Mouse (Mus musculus) liver, adult 10 weeks (tissue): ENCODE measurements around the gene Zfp869. TPM values are rescaled to one million over a fixed set of nuclear protein-coding genes. Genes with fewer than 3 reads are reported as not detected.

ENCODE experiments used
- polyA plus RNA-seq: library from polyadenylated mRNA; stranded (reverse); fragments of 350-450 nt; fragmentation: Illumina TruSeq; extraction: RNeasy Lipid Tissue Mini Kit (QIAGEN cat#74804); gene quantifications from one replicate; pipeline ENCODE4 v1.2.3, GENCODE M21; 2014; ENCODE audit warnings: low read depth, low replicate concordance

Gene Zfp869
- 29.0 TPM for polyA plus RNA-seq

GRCm38 (mm10) chr8:69710624-69711023 is at the start of gene Zfp869:
Gene Zfp869, minus strand, starts transcription at chr8:69710724.

GRCm38 (mm10) chr8:69749544-69750454 is 39.3 kb upstream of the Zfp869 start, which contains the start of gene Zfp963:
Gene Zfp963, minus strand, starts transcription at chr8:69749970.

Other genes with a start within 250 kb of the Zfp869 start
- not detected for gene Gm7697, start 187.7 kb downstream of the Zfp869 start, polyA plus RNA-seq
- 17.1 TPM for gene Zfp868, start 85.2 kb downstream of the Zfp869 start, polyA plus RNA-seq
- 3.2 TPM for gene Zfp964, start 56.2 kb downstream of the Zfp869 start, polyA plus RNA-seq
- gene Zfp963, start 39.2 kb upstream of the Zfp869 start, polyA plus RNA-seq: 8.7 TPM
- not detected for gene Gm20422, start 64.2 kb upstream of the Zfp869 start, polyA plus RNA-seq
- 1.7 TPM for gene Atp13a1, start 80.4 kb upstream of the Zfp869 start, polyA plus RNA-seq
- 13.6 TPM for gene Zfp866, start 80.5 kb upstream of the Zfp869 start, polyA plus RNA-seq
- gene Gmip, start 98.0 kb upstream of the Zfp869 start, polyA plus RNA-seq: 1.6 TPM
- gene Lpar2, start 111.7 kb upstream of the Zfp869 start, polyA plus RNA-seq: 0.21 TPM
- not detected for gene Pbx4, start 121.8 kb upstream of the Zfp869 start, polyA plus RNA-seq
- gene Cilp2, start 177.0 kb upstream of the Zfp869 start, polyA plus RNA-seq: not detected
- not detected for gene Tssk6, start 191.5 kb upstream of the Zfp869 start, polyA plus RNA-seq
- gene Ndufa13, start 191.8 kb upstream of the Zfp869 start, polyA plus RNA-seq: 2.1 TPM
- not detected for gene Yjefn3, start 192.0 kb upstream of the Zfp869 start, polyA plus RNA-seq